Mouse (Mus musculus) ES-Bruce4 (cell line): ENCODE measurements around the gene Cpeb1.

Source experiments
- CTCF ChIP-seq: IDR thresholded peaks from one replicate; pipeline ENCODE4 v1.8.1; 2011; ENCODE audit warnings: low read depth, low read length
- EP300 ChIP-seq: IDR thresholded peaks from 2 replicates; pipeline ENCODE4 v1.6.1; 2011; ENCODE audit warnings: low read depth, low read length; ENCODE audit not compliant: insufficient read depth
- POLR2A ChIP-seq: IDR thresholded peaks from one replicate; pipeline ENCODE4 v1.8.1; 2011; ENCODE audit warnings: low read length; ENCODE audit not compliant: insufficient read depth

- TF ChIP-seq CTCF (no peak), POLR2A (no peak), EP300 (no peak)
These were observed 85.5 kb downstream of the Cpeb1 start for GRCm38 (mm10) chr7:81369724-81370123.
